Mouse (Mus musculus) Patski (cell line): ENCODE measurements around the gene Csrp3. TPM values are rescaled to one million over a fixed set of nuclear protein-coding genes. Genes with fewer than 3 reads are reported as not detected.

ENCODE experiments used
- ATAC-seq: fragments of 100-300 bp; one replicate; pipeline ENCODE4 v1.8.0; 2021
- CTCF ChIA-PET: fragments of 350-600 bp; sonication (Branson Sonifier 250); formaldehyde crosslinking; loops from one replicate; lab custom pipeline; 2022; ENCODE audit warnings: inconsistent platforms; lab: Charles Lee
- POLR2A ChIA-PET: fragments of 350-600 bp; sonication (Branson Sonifier 250); formaldehyde crosslinking; loops from one replicate; lab custom pipeline; 2022; ENCODE audit warnings: antibody characterized with exemption, inconsistent platforms; lab: Charles Lee
- DNase-seq: peaks from one replicate; pipeline ENCODE4 v3.0.0-alpha.2; 2011; ENCODE audit warnings: low read depth, low spot score
- H3K27me3 ChIP-seq: fragments of 371-371 bp; one replicate; pipeline ENCODE4 v1.5.1; 2021
- CTCF ChIP-seq: fragments of 100-300 bp; IDR thresholded peaks from one replicate; pipeline ENCODE4 v1.5.1; 2021
- in situ Hi-C: fragments of 300-500 bp; cut with MboI; formaldehyde crosslinking; loops from 3 replicates; pipeline ENCODE4 v1.11.1; 2018; ENCODE audit warnings: low pct_unique_long_range_greater_than_20kb, mixed read lengths
- polyA plus RNA-seq: library from polyadenylated mRNA; unstranded; gene quantifications from one replicate; pipeline ENCODE4 v1.2.3, GENCODE M21; 2021

Csrp3 gene
- polyA plus RNA-seq, 1 experiment from 2014 or later = not detected

DNA sequence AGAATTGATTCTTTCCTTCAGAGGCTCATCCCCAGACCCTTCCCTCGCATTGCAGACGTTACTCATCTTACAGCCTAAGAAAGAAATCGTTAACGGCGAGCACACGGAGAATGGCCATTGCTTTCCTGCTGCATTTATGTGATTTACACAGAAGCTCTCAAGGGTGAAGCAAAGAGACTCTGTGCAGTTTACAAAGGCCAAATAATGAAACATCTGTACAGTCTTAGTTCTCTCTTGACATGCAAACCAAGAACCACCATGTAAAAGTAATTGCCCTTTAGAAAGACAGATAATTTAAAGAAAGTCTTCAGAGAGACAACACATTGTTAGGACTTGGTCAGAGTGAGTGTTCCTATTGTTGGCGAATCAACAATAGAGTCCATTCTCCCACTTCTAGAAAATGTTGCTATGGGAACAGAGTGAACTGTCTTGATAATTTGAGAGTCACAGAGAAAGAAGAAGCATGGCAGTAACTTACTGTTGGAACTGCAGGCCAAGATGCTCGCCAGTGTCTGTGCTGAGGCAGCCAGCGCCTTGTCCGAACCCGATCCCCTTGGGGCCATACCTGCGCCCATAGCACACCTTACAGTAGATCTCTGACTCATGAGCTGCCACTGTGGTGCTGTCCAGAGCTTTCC is 12.7 kb downstream of the Csrp3 start:
- ChIA-PET CTCF (interaction anchor here (1.0 kb wide), 1 partner anchor 59 kb away, joined by 3 read pairs; no protein-coding TSS in a partner anchor), POLR2A (no interaction called here)
- DNase-seq (no peak), ATAC-seq (no peak)
- TF ChIP-seq CTCF = no peak
- H3K27me3 ChIP-seq = no peaks in the 10 kb centered on the region
- in situ Hi-C loops = no loop called here

DNA sequence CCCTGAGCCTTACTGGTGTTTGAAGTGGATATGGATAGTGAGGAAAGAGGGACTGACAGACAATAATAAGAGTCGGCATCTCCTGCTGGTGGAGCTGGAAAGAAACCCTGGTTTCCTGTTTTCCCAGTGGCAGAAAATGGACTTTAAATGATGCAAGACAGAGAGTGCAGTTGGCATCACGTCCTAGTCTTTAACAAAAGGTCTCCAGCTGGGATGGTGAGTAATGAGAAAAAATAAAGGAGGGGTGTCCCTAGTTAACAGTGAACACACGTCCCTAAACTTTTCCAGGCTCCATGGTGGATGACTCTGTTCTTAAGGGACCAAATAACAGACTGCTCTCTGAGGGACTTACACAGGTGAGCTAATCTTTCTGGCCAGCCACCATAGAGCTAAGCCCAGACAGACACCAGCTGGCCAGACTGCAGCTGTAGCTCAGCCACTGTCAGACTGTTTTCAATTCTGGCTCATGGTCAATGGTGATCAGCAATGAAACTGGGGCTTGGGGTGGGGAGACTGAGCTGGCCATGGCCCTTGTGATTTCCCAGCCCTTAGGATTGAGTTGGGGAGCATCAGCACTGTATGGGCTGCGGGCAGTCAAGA is 13.4 kb downstream of the Csrp3 start:
- ChIA-PET CTCF (interaction anchor here (1.0 kb wide), 2 partner anchors 12 to 60 kb away, joined by 3 to 4 read pairs; no protein-coding TSS in a partner anchor), POLR2A (no interaction called here)
- DNase-seq = no peak
- H3K27me3 ChIP-seq = no peaks in the 10 kb centered on the region
- ATAC-seq = no peak
- in situ Hi-C loops = no loop called here
- no peak for TF ChIP-seq CTCF

DNA sequence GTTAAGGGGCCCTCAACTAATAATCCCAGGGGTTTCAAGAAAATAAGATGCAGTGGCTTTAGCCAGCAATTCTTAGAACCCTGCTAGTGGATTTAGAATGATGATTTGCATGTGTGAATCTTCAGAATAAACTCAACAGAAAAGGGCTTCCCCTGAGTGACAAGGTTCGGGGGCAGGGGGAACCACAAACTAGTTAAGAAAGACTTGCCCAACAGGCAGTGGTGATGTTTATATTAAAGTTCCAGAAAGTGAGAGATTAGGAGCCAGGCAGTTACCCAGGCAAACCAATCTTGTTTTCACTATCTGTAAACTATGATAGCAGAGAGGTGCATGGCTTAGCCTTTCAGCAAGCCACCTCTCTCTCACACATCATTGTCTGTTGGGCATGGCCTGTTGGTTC is 15.1 kb downstream of the Csrp3 start:
- DNase-seq (no peak), ATAC-seq (no peak)
- TF ChIP-seq CTCF = no peak
- POLR2A ChIA-PET = no interaction called here
- no peaks in the 10 kb centered on the region for H3K27me3 ChIP-seq
- in situ Hi-C loops = no loop called here
- CTCF ChIA-PET = interaction anchor here (1.0 to 1.1 kb wide), 3 partner anchors 22 to 41 kb away, joined by 3 to 4 read pairs (median 3); no protein-coding TSS in a partner anchor

DNA sequence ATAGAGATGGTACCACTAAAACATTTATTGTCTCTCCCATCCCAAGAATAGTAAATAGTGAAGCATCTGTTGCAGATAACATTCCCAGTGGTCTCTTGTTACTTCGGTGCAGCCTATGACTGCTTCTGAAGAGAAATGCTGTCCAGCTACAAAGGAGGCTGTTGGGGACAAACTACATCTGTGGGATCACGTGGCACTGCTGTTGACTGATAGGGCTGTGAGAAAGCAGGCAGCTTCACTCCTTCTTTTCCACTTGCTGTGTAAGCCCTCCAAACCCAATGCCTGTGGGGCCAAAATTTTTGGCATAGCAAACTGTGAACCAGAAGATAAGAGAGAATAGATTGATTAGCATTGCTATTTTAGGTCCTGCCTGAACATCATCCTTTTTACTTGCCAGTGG is 17.4 kb downstream of the Csrp3 start:
- in situ Hi-C loops = no loop called here
- TF ChIP-seq CTCF = no peak
- H3K27me3 ChIP-seq = no peaks in the 10 kb centered on the region
- CTCF ChIA-PET = no interaction called here
- ATAC-seq (no peak), DNase-seq (no peak)
- POLR2A ChIA-PET = no interaction called here

DNA sequence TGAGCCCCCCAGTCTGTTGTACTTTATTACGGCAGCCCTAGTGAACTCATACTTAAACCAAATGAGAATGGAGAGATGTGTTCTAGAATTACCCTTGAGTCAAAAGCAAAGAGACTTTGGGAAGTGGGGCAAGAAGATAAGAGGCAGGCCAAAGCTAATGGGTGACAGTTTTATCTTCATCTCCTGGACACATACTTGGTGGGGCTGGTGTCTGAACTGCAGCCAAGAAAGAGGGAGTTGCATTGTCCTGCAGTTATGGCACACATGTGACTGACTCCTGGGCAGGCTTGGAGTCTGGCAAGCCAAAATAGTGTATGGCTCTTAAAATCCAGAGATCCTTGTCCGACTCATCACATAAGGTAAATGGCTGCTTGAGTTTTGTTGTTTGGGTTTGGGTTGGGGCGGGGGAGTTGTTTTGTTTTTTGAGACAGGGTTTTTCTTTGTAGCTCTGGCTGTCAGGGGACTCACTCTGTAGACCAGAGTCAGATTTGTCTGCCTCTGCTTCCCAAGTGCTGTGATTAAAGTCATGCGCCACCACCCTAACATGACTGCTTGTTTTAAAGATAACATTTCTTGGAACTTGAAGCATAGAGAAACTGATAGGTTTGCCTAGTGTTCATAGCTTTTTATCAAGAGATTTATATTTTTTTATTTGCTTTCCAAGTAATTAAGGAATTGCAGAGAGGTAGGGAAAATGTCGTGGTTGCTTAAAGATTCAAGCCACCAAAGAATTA is 18.5 kb downstream of the Csrp3 start:
- CTCF ChIA-PET = interaction anchor here (0.8 to 1.3 kb wide), 3 partner anchors 9 to 17 kb away, joined by 3 read pairs; no protein-coding TSS in a partner anchor
- DNase-seq (no peak), ATAC-seq (no peak)
- in situ Hi-C loops = no loop called here
- POLR2A ChIA-PET = no interaction called here
- TF ChIP-seq CTCF = no peak
- H3K27me3 ChIP-seq = no peaks in the 10 kb centered on the region

DNA sequence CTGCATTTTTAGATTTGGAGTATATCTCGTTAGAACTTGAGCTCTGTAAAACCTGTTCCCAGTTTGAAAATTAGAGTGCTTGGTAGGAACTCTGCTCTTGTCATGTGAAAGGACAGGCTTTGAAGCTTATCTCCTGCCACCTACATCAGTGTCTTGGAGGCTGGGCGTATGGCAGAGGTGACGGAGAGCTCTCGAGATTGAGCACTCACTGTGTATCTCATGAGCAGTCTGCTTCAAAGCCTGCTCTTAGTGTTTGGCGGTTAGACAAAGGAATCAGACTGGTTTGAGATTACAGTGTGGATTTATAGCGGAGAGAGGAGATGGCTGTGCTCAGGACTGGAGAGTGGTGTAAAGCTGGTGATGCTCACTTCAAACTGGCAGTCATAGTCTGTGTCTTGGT is 22.7 kb downstream of the Csrp3 start:
- no peaks in the 10 kb centered on the region for H3K27me3 ChIP-seq
- no peak for TF ChIP-seq CTCF
- in situ Hi-C loops = no loop called here
- ChIA-PET CTCF (interaction anchor here (1.0 kb wide), 1 partner anchor 70 kb away, joined by 3 read pairs; no protein-coding TSS in a partner anchor), POLR2A (no interaction called here)
- no peak for DNase-seq
- ATAC-seq = no peak

DNA sequence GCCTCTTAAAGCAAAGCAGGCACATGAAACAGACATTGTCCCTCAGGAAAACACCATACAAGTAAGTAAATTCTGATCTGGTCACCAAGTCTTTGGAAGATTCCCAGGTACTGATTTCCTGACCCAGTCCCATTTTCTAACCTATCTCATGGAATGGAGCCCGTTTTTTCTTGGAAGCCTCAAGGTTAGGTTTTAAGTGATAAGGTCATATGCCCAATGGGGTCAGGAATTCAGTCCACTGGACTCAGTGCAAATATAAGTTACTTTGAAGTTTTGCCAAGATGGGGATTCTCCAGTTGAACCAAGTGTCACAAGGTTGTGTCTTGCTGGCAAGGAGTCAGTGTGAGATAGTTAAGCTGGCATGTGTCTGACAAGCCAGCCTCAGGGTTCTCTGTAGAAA is 23.2 kb downstream of the Csrp3 start:
- in situ Hi-C loops = no loop called here
- POLR2A ChIA-PET = no interaction called here
- DNase-seq = no peak
- CTCF ChIA-PET = interaction anchor here (1.0 to 1.5 kb wide), 2 partner anchors 14 to 70 kb away, joined by 3 to 6 read pairs; no protein-coding TSS in a partner anchor
- H3K27me3 ChIP-seq = no peaks in the 10 kb centered on the region
- TF ChIP-seq CTCF = no peak
- no peak for ATAC-seq

DNA sequence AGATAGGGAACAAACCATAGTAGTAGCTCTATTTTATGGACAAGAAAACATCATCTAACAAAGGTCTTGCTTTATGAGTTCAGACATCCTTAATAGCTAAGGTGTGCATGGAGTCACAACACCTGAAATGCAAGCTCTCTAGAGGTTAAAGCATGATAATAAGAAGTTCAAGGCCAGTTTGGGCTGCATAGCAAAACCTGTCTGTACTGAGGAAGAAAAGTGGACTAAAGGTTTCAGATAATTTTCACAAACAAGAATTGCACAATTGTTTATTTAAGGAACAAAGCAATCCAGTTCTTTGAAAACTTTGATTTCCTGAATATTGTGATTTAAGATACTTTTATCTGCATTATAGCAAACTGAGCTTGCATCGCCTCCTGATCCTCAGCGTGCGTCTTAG is 24.2 kb downstream of the Csrp3 start:
- no peak for ATAC-seq
- no peak for TF ChIP-seq CTCF
- no peak for DNase-seq
- no peaks in the 10 kb centered on the region for H3K27me3 ChIP-seq
- in situ Hi-C loops = no loop called here
- CTCF ChIA-PET = interaction anchor here (1.5 kb wide), 1 partner anchor 15 kb away, joined by 6 read pairs; no protein-coding TSS in a partner anchor
- POLR2A ChIA-PET = no interaction called here

DNA sequence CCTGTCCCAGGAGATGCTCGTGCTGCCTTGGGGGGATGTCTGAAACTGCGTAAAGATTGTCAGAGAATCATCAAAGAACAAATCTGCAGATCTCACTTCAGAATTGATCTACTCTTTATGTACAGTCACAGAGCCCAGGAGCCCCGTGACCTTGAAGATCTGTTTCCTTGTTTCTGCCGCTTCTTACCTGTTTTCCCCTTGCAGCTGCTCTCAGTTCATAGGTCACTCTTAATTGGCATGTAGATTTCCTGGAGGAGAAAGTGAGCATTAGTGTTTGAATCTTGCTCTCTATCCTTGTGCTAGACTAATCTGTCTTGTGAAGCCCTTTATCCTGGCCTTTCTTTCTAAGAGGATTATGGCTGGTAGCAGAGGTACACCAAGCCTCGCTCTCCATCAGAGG is 26.2 kb downstream of the Csrp3 start:
- no peak for TF ChIP-seq CTCF
- DNase-seq = no peak
- CTCF ChIA-PET = no interaction called here

DNA sequence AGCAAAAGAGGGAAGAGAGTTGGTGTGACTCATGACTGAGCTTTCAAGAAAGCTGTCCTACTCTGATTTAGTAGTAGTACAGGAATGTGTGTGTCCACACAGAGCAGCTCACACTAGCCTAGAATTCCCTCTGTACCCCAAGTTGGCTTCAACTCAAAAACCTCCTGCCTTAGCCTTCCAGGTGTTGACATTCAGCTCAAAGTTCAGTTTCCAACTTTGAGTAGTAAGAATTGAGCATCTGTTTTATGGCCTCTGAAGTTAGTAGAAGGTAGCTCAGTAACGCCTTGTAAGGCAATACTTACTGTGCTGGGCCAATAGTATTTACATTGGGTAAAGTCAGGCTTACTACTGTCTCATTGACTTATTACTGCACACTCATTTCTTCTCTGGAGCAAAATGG is 34.2 kb downstream of the Csrp3 start:
- CTCF ChIA-PET = interaction anchor here (0.9 to 1.4 kb wide), 6 partner anchors 9 to 84 kb away, joined by 3 to 5 read pairs (median 3); no protein-coding TSS in a partner anchor
- TF ChIP-seq CTCF = no peak
- ATAC-seq (no peak), DNase-seq (no peak)
- no peaks in the 10 kb centered on the region for H3K27me3 ChIP-seq
- POLR2A ChIA-PET = no interaction called here
- in situ Hi-C loops = loop anchor here (10.0 kb wide), 1 partner anchor 61 kb away; no protein-coding TSS in a partner anchor

More for the DNA sequence above, 26.2 kb downstream of the Csrp3 start:
- no peaks in the 10 kb centered on the region for H3K27me3 ChIP-seq
- in situ Hi-C loops = no loop called here
- no peak for ATAC-seq
- POLR2A ChIA-PET = no interaction called here
